Mouse (Mus musculus): ENCODE data around the gene Npl. TPM values are rescaled to one million over a fixed set of nuclear protein-coding genes. Genes with fewer than 3 reads are reported as not detected.
A peak's percentile ranks its signal among the peaks of the same experiment; 100 is the strongest.

Gene Npl
- polyA plus RNA-seq (2014; fragmentation: Nextera tagmentation; extraction: Ambion mirVana): 14.5 and 14.6 TPM in 2 replicates

DNA sequence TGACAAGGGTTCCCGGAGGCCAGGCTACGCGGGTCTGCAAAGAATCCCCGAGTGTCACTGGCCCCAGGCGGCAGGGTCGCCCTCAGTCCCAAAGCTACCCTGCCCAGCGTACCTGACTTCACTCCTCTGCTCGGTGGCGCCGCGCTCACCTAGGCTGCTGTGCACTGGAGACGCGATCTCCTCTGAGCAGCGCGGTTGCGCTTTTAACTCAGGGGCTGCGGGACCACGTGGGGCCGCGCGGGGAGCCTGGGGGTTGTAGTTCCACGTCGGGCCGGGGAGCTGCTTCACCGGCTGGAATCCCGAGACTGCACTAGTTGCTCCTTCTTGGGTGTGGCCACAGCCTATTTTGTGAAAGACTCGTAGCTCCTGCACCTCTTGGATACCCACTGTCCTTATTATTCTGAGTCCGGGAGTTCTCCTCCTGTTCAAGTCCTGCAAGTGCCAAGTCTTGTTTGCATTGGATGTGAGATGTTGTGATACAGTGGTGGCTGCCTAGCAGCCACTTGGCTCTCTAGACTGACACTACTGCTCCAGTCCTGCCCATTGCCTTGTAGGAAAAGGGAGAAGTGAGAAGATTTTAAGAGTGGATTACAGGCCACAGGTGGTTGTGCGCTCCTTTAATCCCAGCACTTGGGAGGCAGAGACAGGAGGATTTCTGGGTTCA is at the start of gene Npl:
TSS of gene Npl (minus strand) at position 510 of the 664 bp plus-strand sequence.
- DNase-seq (ENCODE audit: low spot score): peak; percentile 76
- Histone ChIP-seq H3K4me2 (ENCODE audit: low read depth) (peak within 1 kb of the TSS; percentile 65), H3K9me3 (ENCODE audit: control insufficient read depth, low read length) (no peaks in the 10 kb centered on the region), H3K4me3 (ENCODE audit: low read depth, low read length) (peak within 1 kb of the TSS; percentile 41), H3K4me1 (ENCODE audit: control insufficient read depth, insufficient read depth, low read length) (no peaks in the 10 kb centered on the region), H3K27me3 (ENCODE audit: control insufficient read depth, insufficient read depth, low read length) (no peaks in the 10 kb centered on the region), H3K36me3 (ENCODE audit: control insufficient read depth, insufficient read depth, low read length) (no peaks in the 10 kb centered on the region), H3K9ac (ENCODE audit: low read length) (peak within 1 kb of the TSS; percentile 63), H3K27ac (ENCODE audit: low read depth, low read length) (no peak within 1 kb of the TSS)
- whole genome bisulfite sequencing: 6% methylated on average over 29 of the region's 29 CpGs
- ATAC-seq (ENCODE audit: insufficient read depth, low FRiP score, low TSS enrichment): peak; percentile 84; the same call in 1 of the 2 replicates

- ATAC-seq (ENCODE audit: insufficient read depth, low FRiP score, low TSS enrichment) (no peak), DNase-seq (ENCODE audit: low spot score) (no peak)
- Histone ChIP-seq H3K4me2 (ENCODE audit: low read depth) (no peak overlapping the region), H3K4me3 (ENCODE audit: low read depth, low read length) (no peak overlapping the region), H3K4me1 (ENCODE audit: control insufficient read depth, insufficient read depth, low read length) (0 out of 2 replicates have a peak, but pooled peaks cover 4% of the 10 kb centered on the region), H3K27ac (ENCODE audit: low read depth, low read length) (no peak overlapping the region), H3K9ac (ENCODE audit: low read length) (no peak overlapping the region), H3K9me3 (ENCODE audit: control insufficient read depth, low read length) (no peaks in the 10 kb centered on the region), H3K36me3 (ENCODE audit: control insufficient read depth, insufficient read depth, low read length) (no peaks in the 10 kb centered on the region), H3K27me3 (ENCODE audit: control insufficient read depth, insufficient read depth, low read length) (no peaks in the 10 kb centered on the region)
- WGBS: 50% methylated on average over 8 of the region's 9 CpGs
Measured at GRCm38 (mm10) chr1:153599302-153600045, 49.6 kb upstream of the Npl start.

GRCm38 (mm10) chr1:153598773-153599172 is 48.9 kb upstream of the Npl start:
- no peak for ATAC-seq (ENCODE audit: insufficient read depth, low FRiP score, low TSS enrichment)
- no peak overlapping the region for H3K9ac ChIP-seq (ENCODE audit: low read length)
- H3K9me3 ChIP-seq (ENCODE audit: control insufficient read depth, low read length): no peaks in the 10 kb centered on the region
- H3K4me1 ChIP-seq (ENCODE audit: control insufficient read depth, insufficient read depth, low read length): 0 out of 2 replicates have a peak, but pooled peaks cover 4% of the 10 kb centered on the region
- no peak overlapping the region for H3K4me3 ChIP-seq (ENCODE audit: low read depth, low read length)
- peak; percentile 58 for DNase-seq (ENCODE audit: low spot score)
- H3K27ac ChIP-seq (ENCODE audit: low read depth, low read length): no peak overlapping the region
- H3K27me3 ChIP-seq (ENCODE audit: control insufficient read depth, insufficient read depth, low read length): no peaks in the 10 kb centered on the region
- H3K36me3 ChIP-seq (ENCODE audit: control insufficient read depth, insufficient read depth, low read length): no peaks in the 10 kb centered on the region
- 19% methylated on average over 2 of the region's 2 CpGs for WGBS
- no peak overlapping the region for H3K4me2 ChIP-seq (ENCODE audit: low read depth)

- no peaks in the 10 kb centered on the region for H3K27me3 ChIP-seq (ENCODE audit: control insufficient read depth, insufficient read depth, low read length)
- H3K36me3 ChIP-seq (ENCODE audit: control insufficient read depth, insufficient read depth, low read length): no peaks in the 10 kb centered on the region
- H3K4me2 ChIP-seq (ENCODE audit: low read depth): no peak overlapping the region
- no peak overlapping the region for H3K27ac ChIP-seq (ENCODE audit: low read depth, low read length)
- H3K9ac ChIP-seq (ENCODE audit: low read length): no peak overlapping the region
- H3K9me3 ChIP-seq (ENCODE audit: control insufficient read depth, low read length): no peaks in the 10 kb centered on the region
- H3K4me3 ChIP-seq (ENCODE audit: low read depth, low read length): no peak overlapping the region
- 66% methylated on average over 2 of the region's 2 CpGs for WGBS
- DNase-seq (ENCODE audit: low spot score) (no peak), ATAC-seq (ENCODE audit: insufficient read depth, low FRiP score, low TSS enrichment) (no peak)
- no peaks in the 10 kb centered on the region for H3K4me1 ChIP-seq (ENCODE audit: control insufficient read depth, insufficient read depth, low read length)
Measured at GRCm38 (mm10) chr1:153593678-153594077, 43.8 kb upstream of the Npl start.

GRCm38 (mm10) chr1:153590176-153590734 is 40.4 kb upstream of the Npl start:
- Histone ChIP-seq H3K4me3 (ENCODE audit: low read depth, low read length) (no peak overlapping the region), H3K9me3 (ENCODE audit: control insufficient read depth, low read length) (no peaks in the 10 kb centered on the region), H3K36me3 (ENCODE audit: control insufficient read depth, insufficient read depth, low read length) (no peaks in the 10 kb centered on the region), H3K9ac (ENCODE audit: low read length) (no peak overlapping the region), H3K27me3 (ENCODE audit: control insufficient read depth, insufficient read depth, low read length) (no peaks in the 10 kb centered on the region), H3K4me1 (ENCODE audit: control insufficient read depth, insufficient read depth, low read length) (no peaks in the 10 kb centered on the region), H3K27ac (ENCODE audit: low read depth, low read length) (no peak overlapping the region), H3K4me2 (ENCODE audit: low read depth) (no peak overlapping the region)
- WGBS: 65% methylated on average over 2 of the region's 2 CpGs
- no peak for ATAC-seq (ENCODE audit: insufficient read depth, low FRiP score, low TSS enrichment)
- DNase-seq (ENCODE audit: low spot score): no peak

- Histone ChIP-seq H3K9me3 (ENCODE audit: control insufficient read depth, low read length) (no peaks in the 10 kb centered on the region), H3K4me2 (ENCODE audit: low read depth) (no peak overlapping the region), H3K4me1 (ENCODE audit: control insufficient read depth, insufficient read depth, low read length) (no peaks in the 10 kb centered on the region), H3K27me3 (ENCODE audit: control insufficient read depth, insufficient read depth, low read length) (no peaks in the 10 kb centered on the region), H3K9ac (ENCODE audit: low read length) (no peak overlapping the region), H3K36me3 (ENCODE audit: control insufficient read depth, insufficient read depth, low read length) (no peaks in the 10 kb centered on the region), H3K27ac (ENCODE audit: low read depth, low read length) (no peak overlapping the region), H3K4me3 (ENCODE audit: low read depth, low read length) (no peak overlapping the region)
- ATAC-seq (ENCODE audit: insufficient read depth, low FRiP score, low TSS enrichment) (no peak), DNase-seq (ENCODE audit: low spot score) (no peak)
- 77% methylated on average over 5 of the region's 5 CpGs for WGBS
Measured at GRCm38 (mm10) chr1:153587956-153588355, 38.1 kb upstream of the Npl start.

GRCm38 (mm10) chr1:153586826-153587225 is 37.0 kb upstream of the Npl start:
- Histone ChIP-seq H3K4me3 (ENCODE audit: low read depth, low read length) (no peak overlapping the region), H3K27me3 (ENCODE audit: control insufficient read depth, insufficient read depth, low read length) (no peaks in the 10 kb centered on the region), H3K27ac (ENCODE audit: low read depth, low read length) (no peak overlapping the region), H3K9ac (ENCODE audit: low read length) (no peak overlapping the region), H3K4me1 (ENCODE audit: control insufficient read depth, insufficient read depth, low read length) (no peaks in the 10 kb centered on the region), H3K9me3 (ENCODE audit: control insufficient read depth, low read length) (no peaks in the 10 kb centered on the region), H3K4me2 (ENCODE audit: low read depth) (no peak overlapping the region), H3K36me3 (ENCODE audit: control insufficient read depth, insufficient read depth, low read length) (no peaks in the 10 kb centered on the region)
- WGBS: 83% methylated on average over 10 of the region's 10 CpGs
- ATAC-seq (ENCODE audit: insufficient read depth, low FRiP score, low TSS enrichment): no peak
- no peak for DNase-seq (ENCODE audit: low spot score)

DNA sequence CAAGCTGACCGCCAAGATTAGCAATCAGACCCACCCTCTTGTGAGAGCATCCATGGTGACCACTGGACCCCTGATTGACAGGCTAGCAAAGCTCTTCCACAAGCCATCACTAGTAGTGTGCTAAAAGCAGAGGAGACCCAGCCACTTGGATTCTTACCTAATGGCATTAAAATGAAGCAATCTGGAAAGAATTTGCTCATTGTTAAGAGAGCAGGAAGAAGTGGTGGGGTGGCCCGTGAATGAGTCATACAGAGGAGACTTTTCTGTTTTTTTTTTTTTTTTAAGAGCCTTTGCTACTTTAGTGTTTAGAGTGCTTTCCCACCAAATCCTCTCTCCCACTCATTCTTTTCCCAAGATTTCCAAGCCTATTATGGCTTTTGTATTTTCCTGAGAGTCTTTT is 35.9 kb upstream of the Npl start:
- no peaks in the 10 kb centered on the region for H3K4me1 ChIP-seq (ENCODE audit: control insufficient read depth, insufficient read depth, low read length)
- WGBS: 75% methylated on average over 2 of the region's 2 CpGs
- no peak overlapping the region for H3K9ac ChIP-seq (ENCODE audit: low read length)
- ATAC-seq (ENCODE audit: insufficient read depth, low FRiP score, low TSS enrichment): no peak
- no peak overlapping the region for H3K4me3 ChIP-seq (ENCODE audit: low read depth, low read length)
- DNase-seq (ENCODE audit: low spot score): no peak
- no peak overlapping the region for H3K4me2 ChIP-seq (ENCODE audit: low read depth)
- H3K27me3 ChIP-seq (ENCODE audit: control insufficient read depth, insufficient read depth, low read length): no peaks in the 10 kb centered on the region
- no peaks in the 10 kb centered on the region for H3K9me3 ChIP-seq (ENCODE audit: control insufficient read depth, low read length)
- no peak overlapping the region for H3K27ac ChIP-seq (ENCODE audit: low read depth, low read length)
- H3K36me3 ChIP-seq (ENCODE audit: control insufficient read depth, insufficient read depth, low read length): no peaks in the 10 kb centered on the region

All from neural tube, embryonic 11.5 days (tissue).